Mouse (Mus musculus): ENCODE measurements at regions not wholly inside any gene's neighbourhood (a gene's known extent, or its start where the extent isn't known, plus 50 kb on each side); places are given as distances from the start of the nearest gene placed in this dataset.
A peak's percentile ranks its signal among the peaks of the same experiment; 100 is the strongest.
"Not testable (repeated sequence)": the region's sequence is repeated elsewhere in the genome, so short reads cannot be mapped to it uniquely, and the experiment has no call there.

GRCm38 (mm10) chr2:108755821-108756220 lies 524.7 kb upstream of the Kif18a start:
- no peak for DNase-seq (ENCODE audit: extremely low read depth, insufficient read length, low spot score)

GRCm38 (mm10) chr2:108756251-108756650 lies 524.3 kb upstream of the Kif18a start:
- DNase-seq (ENCODE audit: extremely low read depth, insufficient read length, low spot score): no peak

DNA sequence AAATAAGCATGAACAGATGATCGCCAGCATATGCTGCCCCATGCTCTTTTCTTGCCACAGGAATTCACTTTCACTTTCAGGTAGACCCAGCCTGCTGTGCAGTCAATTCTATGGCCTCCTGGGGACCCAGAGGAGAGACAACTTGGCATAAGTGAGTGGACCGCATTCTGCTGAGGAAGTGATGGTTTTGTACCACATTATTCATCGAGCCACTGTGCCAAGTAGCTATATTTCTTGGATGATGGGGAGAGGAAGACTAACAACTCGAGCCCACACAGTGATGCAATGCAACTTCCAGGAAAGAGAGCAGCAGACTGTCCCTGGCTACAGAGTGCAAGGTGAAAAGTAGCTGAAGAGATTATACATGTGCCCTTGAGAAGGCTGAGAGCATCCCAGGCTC lies 515.8 kb upstream of the Kif18a start:
- peak; percentile 52 for DNase-seq (ENCODE audit: extremely low read depth, insufficient read length, low spot score)

DNA sequence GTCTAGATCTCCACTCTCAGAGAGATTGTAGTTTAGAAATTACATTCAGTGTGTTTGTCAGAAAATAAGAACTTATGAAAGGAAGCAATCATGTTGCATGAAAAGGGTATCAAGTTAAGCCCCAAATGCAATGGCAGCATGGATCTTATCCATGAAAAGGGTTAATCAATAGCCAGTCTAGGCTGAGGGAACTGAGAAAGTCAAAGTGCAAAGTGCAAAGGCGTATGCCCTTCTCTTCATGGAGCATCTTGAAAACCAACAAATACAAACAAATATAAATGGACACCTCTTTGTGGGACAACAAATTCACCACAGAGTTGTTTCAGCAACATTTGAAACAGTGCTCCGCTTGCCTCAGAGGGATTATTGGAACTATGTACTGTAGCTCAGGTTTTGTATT lies 514.1 kb upstream of the Kif18a start:
- no peak for DNase-seq (ENCODE audit: extremely low read depth, insufficient read length, low spot score)

DNA sequence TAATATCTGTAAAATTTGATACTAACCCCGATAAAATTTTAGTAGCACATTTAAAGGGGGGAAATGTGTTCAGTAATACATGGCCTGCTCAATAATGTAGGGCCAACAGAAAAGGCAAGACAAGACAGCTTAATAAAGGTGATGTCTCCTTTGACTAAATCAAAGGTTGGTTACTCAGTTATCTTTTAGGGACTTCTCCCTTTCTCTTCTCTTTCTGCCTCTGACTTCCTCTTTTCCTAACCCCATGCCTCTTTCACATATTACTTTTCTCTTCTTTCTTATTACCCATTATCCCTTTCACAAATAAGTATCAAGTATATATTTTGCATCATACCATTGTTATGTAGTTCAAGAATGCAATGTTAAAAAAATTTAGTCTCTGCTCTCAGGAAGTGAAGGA lies 510.2 kb upstream of the Kif18a start:
- no peak for DNase-seq (ENCODE audit: extremely low read depth, insufficient read length, low spot score)

DNA sequence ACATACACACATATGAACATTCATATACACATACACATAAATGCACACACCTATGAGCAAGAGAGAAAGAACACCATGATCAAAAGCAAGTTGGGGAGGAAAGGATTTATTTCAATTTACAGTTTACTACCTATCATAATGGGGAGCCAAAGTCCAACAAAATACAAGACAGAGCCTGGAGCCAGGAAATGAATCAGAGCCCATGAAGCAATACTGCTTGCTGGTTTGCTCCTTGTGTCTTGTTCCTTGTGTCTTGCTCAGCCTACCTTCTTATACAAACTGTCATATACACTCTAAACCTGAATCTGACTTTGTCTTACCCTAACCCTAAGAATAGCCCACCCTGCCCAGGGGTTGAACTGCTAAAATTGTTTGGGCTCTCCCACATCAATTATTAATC lies 497.1 kb upstream of the Kif18a start:
- no peak for DNase-seq (ENCODE audit: extremely low read depth, insufficient read length, low spot score)

DNA sequence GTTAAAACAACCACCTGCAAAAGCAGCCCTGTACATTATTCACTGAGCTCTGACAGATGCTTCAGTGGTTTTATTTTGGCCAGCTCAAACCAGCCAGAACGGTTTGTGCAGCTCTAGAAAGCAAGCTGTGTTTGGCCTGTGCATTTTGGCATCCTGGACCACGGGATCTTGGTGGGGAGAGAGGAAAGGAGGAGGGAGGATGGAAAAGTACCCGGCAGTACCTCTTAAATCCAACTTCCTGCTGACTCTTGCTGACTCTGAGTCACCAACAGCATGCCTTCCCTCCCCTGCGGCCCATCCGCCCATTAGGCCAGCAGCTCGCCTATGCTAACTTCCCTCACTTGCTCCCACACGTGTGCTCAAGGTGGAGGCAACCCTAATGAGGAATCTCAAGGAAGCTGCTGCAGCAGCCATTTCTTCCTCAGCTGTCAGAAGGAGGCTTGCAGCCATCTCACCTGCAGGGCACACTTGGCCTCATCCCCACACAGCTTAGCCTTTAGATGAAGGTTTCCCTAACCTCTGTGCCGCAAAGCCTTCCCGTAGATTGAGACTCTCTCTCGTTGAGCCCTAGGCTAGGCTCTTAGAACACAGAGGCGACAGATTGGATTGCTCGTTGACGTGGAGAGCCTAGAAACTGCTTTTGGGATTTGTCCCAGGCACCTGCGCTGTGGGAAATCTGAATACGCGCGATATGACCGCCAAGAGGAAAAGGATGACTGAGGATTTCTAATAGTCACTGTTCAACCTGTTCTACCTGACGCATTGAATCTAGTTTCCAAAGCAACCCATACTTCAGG lies 495.2 kb upstream of the Kif18a start:
- DNase-seq (ENCODE audit: extremely low read depth, insufficient read length, low spot score): peak; percentile 53

- no peak for DNase-seq (ENCODE audit: extremely low read depth, insufficient read length, low spot score)
These were observed 491.4 kb upstream of the Kif18a start for GRCm38 (mm10) chr2:108789166-108789565.

DNA sequence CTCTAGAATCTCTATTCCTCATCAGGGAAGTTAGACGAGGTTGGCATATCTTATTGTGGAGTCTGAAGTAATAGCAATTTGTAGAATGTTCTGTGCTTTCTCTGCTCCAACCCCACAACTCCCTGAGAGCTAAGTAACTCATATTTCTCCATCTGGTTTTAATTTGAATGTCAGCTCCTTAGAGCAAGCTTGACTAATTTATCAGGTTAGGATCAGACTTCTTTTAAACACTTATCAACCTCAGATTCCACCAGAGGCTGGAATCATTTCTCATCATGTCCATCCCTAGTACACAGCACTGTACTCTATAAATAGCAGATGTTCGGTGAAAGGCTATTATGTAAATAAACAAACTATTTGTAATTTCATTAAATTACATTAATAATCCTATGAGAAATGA lies 485.4 kb upstream of the Kif18a start:
- DNase-seq (ENCODE audit: extremely low read depth, insufficient read length, low spot score): no peak

GRCm38 (mm10) chr2:108796816-108797581 lies 483.5 kb upstream of the Kif18a start:
- no peak for DNase-seq (ENCODE audit: extremely low read depth, insufficient read length, low spot score)

DNA sequence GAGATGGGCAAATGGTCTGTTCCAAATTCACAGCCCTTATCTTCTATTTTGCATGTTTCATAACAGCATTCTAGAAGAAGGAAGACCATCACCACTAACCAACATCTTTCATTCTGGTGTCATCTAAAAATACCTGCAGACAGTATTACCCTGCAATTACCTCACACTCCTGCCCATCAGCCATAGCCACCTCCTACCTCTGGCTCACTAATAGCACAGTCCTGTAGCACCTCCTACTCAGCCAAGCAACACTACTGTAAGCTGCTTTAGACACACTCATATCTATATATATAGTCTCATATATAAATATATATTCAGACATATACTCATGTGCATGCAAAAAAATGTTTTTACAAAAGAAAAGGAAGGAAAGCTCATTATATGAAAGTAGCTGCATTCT lies 468.2 kb upstream of the Kif18a start:
- no peak for DNase-seq (ENCODE audit: extremely low read depth, insufficient read length, low spot score)

DNA sequence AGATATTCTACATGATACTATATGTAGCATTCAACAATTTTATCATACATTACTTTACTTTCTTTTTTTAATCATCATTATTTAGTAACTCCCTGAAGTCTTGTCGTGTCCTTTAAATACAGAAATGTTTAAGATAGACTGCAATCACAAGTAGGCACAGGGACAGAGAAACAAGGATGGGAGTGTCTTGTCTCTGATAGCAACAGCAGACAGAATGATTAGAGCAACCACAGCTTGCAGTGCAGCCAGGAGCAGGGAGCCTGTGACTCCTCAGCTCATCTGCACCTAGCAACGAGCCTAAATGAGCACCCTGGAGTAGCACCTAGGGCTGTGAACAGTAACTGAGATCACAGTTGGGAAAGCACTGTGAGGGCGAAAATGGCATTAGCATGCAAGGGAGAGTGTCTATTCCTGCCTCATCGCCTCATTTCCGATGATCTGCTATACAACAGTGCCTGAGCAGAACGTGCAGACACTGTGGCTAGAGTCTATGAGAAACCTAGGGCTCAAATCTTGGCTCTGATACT lies 467.4 kb upstream of the Kif18a start:
- no peak for DNase-seq (ENCODE audit: extremely low read depth, insufficient read length, low spot score)

GRCm38 (mm10) chr2:108816579-108816978 lies 464.0 kb upstream of the Kif18a start:
- DNase-seq (ENCODE audit: extremely low read depth, insufficient read length, low spot score): no peak

DNA sequence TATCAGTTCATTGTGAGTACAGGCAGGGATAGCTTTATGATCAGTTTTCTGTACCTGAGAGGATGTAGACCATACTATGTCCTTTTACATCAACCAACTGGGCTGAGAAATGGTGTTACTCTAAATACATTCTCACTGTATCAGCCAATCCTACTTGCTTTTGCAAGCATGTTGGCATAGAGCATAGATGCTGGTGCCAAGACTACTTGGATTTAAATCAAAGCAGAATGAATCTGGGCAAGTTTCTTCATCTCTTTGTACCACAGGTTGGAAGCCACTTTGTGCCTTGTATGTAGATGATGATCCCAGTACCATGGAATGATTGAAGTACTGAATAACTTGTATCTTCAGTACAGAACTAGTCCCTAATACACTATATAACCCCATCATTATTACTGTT lies 456.5 kb upstream of the Kif18a start:
- no peak for DNase-seq (ENCODE audit: extremely low read depth, insufficient read length, low spot score)

DNA sequence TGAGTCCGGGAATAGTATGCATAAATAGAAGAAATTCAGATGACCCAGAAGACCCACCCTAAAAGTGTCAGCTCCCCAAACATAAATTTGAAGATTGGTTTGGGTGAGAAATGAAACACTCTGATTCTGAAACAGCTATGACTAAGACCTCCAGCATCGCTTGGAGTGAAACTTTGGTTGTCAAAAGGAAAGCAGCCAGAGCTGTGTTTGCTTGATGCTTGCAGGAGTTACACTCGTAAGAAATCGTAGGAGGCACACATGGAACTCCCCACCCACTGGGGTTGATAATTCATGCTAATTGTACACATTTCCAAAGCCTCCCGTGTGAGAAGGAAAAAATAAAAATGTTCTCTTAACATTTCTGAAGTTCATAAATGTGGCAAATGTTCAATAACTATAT lies 454.6 kb upstream of the Kif18a start:
- no peak for DNase-seq (ENCODE audit: extremely low read depth, insufficient read length, low spot score)

GRCm38 (mm10) chr2:108827106-108827838 lies 453.3 kb upstream of the Kif18a start:
- no peak for DNase-seq (ENCODE audit: extremely low read depth, insufficient read length, low spot score)

DNA sequence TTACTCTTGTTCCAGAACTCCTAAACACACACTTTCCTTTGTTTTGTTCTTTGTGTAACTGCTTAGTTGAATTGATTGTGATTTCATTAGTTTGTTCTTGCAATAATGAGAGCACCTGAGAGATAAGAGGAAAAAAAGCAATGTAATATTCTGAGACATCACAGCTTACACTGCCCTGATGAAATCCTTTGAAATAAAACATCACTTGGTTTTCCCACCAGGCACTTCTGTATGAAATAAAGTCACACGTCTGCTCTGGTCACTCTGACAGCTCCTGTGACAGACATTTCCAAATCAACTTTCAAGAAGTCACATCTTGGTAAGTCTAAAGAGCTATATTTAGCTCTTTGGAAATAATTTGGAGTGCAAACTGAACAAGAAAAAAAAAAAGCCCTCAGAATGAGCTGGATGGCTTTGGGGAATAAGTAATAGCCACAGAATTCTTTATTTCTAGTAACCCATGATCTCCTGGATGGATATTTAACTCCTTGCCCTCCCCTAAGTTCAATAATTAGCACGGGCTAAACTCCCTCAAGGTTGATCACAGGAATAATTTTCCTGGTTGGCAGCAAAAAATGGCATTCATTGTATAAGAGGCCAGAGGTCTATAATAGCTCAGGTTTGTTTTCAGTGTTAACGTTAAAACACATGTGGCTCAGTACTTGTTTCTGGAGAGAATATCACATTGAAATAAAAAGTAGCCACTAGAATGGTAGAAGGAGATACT lies 452.4 kb upstream of the Kif18a start:
- DNase-seq (ENCODE audit: extremely low read depth, insufficient read length, low spot score): no peak

- not testable (repeated sequence) for DNase-seq (ENCODE audit: extremely low read depth, insufficient read length, low spot score)
These were observed 436.7 kb upstream of the Kif18a start for GRCm38 (mm10) chr2:108843855-108844254.

- DNase-seq (ENCODE audit: extremely low read depth, insufficient read length, low spot score): no peak
These were observed 432.5 kb upstream of the Kif18a start for GRCm38 (mm10) chr2:108848051-108848450.

- DNase-seq (ENCODE audit: extremely low read depth, insufficient read length, low spot score): no peak
These were observed 426.1 kb upstream of the Kif18a start for GRCm38 (mm10) chr2:108854399-108854798.

- DNase-seq (ENCODE audit: extremely low read depth, insufficient read length, low spot score): no peak
These were observed 403.4 kb upstream of the Kif18a start for GRCm38 (mm10) chr2:108877141-108877540.
